Mouse (Mus musculus) left cerebral cortex, postnatal 4 days (tissue): ENCODE data around the gene Commd1. TPM values are rescaled to one million over a fixed set of nuclear protein-coding genes. Genes with fewer than 3 reads are reported as not detected.

Experiments
- DNase-seq: peaks from one replicate; pipeline ENCODE4 v3.0.0-alpha.2; 2022
- intact Hi-C: fragments of 180-260 bp; cut with DNase I; formaldehyde crosslinking; loops from one replicate; pipeline ENCODE4 v1.15.1; 2025
- total RNA-seq, 2 experiments: library from RNA; stranded (reverse); gene quantifications; 2 replicates each; pipeline ENCODE4 v1.2.3; 2021

Commd1 gene
- total RNA-seq, 2 experiments from 2014 or later = 60.6 to 68.7 TPM

DNA sequence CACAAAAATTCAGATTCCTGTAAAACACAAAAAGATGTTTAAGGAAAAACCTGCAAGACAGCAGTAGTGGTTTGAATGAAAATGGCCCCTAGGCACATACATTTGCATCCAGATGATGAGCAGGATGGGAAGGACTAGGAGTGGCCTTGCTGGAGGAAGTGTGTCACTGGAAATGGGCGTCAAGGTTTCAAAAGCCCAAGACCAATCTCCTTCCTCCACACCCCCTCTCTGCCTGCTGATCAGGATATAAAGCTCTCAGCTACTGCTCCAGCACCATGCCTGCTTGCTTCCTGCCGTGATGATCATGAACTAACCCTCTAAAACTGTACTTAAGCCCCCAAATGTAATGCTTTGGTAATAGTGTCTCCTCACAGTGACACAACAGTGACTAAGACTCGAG is 82.1 kb downstream of the Commd1 start:
- no peak for DNase-seq
- intact Hi-C loops = no loop called here

DNA sequence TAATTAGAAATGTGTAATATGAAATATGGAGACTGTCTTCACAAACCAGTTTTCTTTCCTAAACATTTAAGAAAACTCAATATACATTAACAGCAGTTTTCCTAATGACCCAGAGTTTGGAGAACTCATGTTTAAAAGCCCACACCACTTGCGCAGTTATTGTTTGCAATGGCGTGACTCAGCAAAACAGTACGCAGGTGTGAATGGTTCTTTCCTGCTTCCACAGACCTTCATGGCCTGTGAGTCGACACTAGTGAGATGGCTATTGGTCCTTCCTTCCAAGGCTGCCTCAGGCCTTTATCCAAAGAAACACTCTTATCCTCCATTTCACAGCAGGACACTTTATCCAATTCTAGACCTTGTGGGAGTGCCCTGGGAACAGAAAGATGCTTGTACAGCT is 84.5 kb downstream of the Commd1 start:
- intact Hi-C loops = no loop called here
- no peak for DNase-seq

DNA sequence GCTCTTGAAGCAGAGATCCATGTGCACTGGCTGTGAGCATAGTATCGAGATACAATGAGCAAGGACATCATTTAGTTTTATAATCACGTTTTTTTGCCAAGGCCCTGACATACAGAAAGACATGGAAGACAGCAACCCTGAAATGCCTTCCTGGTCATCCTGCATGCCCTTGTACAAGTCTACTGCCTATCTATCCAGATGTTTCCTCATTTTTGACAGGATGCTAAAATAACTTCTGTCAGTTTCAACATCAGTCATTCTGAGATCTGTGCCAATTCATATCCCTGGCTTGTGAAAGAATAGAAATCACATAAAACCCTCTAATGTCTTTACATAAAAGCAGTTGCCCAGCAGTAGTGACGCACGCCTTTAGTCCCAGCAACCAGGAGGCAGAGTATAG is 85.1 kb downstream of the Commd1 start:
- intact Hi-C loops = no loop called here

DNA sequence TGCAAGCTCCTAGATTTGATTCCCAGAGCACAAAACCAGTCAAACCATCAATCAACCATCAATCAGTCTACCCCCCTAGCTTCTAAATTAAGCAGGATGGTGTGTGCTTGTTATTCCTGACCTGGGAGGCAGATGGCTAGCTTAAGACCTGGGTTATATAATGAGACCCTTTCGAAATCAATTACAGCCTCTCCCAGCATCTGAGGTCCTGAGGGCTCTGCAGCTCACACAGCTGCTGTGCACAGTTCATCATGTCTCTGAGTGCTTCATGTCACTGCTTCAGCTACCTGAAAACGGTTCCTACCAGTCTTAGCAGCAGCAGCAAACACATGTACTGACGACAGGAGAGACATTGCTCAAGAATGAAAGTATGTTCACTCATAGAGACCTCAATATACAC is 89.1 kb downstream of the Commd1 start:
- intact Hi-C loops = no loop called here
- no peak for DNase-seq

More for the DNA sequence above, 85.1 kb downstream of the Commd1 start:
- DNase-seq = no peak

DNA sequence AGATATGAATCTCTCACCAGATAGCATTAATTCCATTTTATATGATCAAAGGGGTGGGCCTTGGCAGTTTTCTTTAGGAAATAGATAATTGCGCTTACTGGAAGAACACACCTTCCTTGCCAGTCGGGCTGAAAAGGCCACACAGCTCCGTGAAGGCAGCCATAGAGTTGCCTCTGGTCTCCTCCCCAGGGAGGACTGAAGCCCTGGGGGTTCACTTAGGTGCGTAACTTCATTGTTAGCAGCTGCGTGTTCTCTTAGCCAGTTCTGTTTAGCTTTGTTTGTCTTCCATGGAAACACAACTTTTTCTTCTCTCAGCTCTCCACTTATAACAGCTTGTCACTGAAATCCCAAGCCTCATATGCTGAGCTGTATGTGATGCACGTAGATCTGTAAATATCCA is 89.7 kb downstream of the Commd1 start:
- intact Hi-C loops = no loop called here
- DNase-seq = no peak

DNA sequence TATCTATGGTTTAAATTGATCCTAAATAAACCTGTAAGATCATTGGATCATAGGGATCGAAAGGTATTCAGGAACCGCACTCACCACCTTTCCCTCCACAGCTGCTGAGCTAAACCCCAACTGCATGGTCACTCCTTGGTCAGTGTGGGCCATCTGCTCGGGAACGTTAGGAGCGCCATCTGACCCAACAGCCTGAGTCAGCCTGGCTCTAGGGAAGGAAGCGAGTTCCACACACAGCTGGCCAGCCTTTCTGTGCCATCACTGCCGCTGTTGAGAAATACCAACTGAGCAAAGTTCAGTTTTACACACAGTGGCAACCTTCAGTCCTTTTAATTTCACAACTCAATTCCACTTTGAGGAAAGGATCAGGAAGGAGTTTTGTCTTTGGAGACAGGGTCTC is 90.3 kb downstream of the Commd1 start:
- DNase-seq = no peak
- intact Hi-C loops = no loop called here

DNA sequence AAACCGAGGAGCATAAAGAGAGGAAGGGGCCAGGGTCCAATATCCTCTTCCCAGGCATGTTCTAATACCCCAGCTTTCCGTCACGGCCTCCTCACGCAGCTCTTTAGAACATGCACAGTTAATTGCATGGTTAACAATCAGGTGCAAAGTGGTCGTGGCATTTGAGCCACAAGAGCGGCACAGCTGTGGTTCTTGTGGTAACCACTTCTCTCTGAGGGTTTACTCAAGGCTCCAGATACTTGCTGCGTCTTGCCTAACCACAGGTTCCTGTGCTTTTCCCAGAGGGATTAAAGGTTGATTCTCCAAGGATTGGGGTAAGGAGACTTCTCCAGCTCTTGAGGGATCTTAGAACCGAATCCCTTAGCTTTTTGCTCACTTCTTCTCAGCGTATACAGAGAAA is 90.9 kb downstream of the Commd1 start:
- DNase-seq = no peak
- intact Hi-C loops = no loop called here

DNA sequence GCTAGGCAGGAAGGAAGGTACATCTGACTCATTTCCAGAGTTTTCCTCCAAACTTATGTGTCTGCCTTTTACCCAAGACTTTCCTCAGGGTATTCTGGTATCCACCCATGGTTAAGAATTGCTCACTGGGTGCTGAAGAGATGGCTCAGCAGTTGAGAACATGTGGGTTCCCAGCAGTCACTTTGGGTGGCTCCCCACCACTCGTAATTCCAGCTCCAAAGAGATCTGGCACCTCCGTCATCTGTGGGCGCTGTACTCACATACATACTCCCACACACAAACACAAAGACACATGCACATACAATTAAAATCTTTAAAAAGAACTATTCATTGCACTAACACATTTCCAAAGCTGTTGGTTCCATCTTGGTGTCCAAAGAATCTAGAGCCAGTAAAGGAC is 93.0 kb downstream of the Commd1 start:
- intact Hi-C loops = no loop called here
- no peak for DNase-seq

DNA sequence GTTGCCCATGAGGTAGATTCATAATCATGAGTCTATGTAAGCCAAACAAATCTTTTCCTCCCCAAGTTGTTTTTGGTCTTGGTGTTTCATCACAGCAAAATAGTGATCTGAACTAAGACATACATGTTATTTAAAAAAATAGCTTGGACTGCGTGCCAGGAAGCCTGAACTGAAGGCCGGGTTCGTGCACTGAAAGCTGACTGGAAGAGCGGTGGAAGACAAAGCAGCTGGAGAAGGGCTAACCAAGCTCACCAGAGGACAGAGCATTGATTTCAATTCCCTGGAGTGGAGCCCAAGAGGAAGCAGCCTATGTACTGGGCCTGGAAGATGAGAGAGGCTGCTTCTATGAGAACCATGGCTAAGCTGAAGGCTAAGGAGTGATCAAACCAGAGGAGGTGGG is 95.2 kb downstream of the Commd1 start:
- intact Hi-C loops = no loop called here
- no peak for DNase-seq

DNA sequence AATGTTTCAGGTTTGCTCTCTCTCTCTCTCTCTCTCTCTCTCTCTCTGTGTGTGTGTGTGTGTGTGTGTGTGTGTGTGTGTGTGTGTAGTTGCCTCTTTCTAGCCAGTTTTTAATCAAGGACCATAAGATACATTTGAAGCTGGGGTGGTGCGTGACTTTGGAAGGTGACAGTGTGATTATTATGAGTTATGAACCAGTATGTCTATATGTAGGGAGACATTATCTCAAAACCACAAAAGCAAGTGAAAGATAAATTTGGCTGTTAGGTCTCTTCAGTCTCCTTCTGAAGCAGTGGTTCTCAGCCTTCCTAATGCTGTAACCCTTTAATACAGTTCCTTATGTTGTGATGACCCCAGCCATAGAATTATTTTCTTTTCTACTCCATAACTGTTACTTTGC is 96.8 kb downstream of the Commd1 start:
- intact Hi-C loops = no loop called here
- DNase-seq = no peak

DNA sequence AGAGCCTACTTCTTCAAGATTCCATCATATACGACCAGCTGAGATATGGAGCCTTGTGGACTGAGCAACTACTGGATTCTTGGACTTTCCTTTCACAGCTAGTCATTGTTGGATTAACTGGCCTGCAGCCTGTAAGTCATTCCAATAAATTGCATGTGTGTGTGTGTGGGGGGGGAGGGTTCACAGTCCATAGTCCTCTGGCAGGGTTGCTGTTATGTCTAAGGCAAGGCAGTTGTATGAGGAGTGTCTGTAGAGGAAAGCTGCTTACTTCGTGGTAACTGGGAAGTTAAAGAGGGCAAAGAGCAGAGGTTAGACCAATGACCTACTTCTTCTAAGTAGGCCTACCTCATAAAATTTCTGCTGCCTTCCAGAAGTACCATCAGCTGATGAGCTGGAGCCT is 98.5 kb downstream of the Commd1 start:
- intact Hi-C loops = no loop called here

DNA sequence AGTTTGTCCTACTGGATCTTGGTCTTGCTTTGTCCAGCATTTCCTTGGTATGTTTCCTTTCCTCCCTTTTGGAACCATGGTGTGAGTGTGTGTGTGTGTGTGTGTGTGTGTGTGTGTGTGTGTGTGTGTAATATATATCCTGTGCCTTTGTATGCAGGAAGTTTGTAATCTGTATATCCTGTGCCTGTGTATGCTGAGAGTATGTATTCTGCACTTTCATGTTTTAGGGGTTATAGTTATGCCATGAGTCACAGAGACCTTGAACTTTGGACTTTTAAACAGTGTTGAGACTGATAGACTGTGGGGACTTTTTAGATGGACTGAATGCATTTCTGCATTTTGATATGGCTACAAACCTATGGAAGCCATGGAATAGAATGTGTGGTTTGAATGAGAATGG is 99.3 kb downstream of the Commd1 start:
- DNase-seq = no peak
- intact Hi-C loops = no loop called here

More for the DNA sequence above, 98.5 kb downstream of the Commd1 start:
- DNase-seq = no peak

DNA sequence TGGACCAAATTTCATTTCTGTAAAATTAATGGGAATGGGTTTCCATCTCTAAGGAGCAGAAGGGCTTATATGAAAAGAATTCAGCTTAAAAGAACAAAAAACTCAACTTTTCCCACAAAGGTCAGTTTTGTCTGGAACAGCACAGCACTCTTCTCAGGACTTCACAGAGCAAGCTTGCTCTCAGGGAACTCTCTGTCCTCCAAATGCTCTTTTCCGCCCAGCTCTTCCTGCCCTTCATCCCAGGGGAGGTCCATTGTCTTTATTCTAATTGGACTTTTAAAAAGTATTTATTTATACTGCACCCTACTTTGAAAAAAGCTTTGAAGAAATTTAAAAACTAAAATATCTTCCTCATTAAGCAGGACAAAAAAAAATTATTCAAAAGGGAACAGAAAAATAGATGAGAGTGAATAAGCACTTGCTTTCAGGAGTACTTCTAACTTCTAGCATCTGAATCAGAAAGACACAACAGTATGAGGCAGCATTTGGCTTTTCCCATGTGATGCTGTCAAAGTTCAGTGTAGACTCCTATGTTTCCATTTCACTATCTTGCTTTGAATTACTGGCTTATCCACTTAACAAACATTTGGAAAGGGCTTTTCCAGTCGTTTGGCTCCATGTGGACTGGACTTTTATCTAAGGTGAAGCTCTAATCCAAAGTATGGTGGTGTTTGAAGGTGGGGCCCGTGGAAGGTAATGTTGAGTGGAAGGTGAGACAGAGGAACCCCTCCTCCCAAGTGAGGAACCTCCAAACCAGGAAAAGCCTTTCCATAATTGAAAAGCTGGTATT is 101.6 kb downstream of the Commd1 start:
- intact Hi-C loops = no loop called here
- DNase-seq = no peak

DNA sequence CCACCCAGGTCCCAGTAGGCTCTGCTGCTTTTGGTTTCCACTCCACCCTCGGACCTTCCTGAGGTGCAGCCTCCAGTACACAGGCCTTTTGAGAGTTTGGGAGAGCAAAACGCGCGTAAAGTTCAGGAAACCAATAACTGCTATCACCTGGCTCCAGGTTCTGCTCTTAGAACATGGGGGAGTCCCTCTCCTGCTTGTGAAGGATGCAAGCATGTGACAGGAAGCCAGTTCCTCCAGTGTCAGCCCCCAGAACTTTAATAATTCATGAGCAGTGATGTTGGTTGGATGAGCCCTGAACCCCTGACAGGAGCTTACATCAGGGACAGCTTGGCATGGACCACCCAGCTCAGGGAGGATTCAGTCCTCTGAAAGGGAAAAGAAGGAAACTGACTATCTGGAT is 102.5 kb downstream of the Commd1 start:
- intact Hi-C loops = no loop called here
- DNase-seq = no peak

DNA sequence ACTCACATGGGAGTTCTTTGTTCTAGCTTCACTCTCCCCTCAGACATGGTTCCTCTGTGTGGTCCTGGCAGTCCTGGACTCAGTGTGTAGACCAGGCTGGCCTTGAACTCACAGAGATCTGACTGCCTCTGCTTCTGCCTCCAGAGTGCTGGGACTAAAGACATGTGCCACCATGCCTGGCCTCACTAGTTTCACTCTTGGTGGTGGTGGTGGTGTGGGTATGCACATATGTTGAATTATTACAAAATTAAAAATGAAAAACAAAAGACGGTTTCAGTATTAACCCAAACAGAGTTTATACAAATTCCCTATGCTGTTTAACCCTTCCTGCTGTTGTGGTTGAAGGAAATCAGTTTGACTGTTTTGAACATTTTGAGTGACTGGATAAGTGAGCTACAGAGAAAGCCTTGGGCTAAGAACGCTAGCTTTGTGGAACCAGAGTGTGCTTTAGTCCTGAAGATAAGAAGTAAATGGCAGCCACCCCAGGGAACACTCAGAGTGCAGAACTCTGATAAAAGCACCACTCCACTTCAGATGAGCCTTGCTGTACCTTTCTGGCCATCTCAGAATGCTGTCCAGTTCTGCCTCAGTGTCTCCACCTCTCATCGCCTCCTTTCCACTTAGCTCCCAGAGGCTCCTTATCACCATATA is 105.4 kb downstream of the Commd1 start:
- DNase-seq = no peak
- intact Hi-C loops = no loop called here

DNA sequence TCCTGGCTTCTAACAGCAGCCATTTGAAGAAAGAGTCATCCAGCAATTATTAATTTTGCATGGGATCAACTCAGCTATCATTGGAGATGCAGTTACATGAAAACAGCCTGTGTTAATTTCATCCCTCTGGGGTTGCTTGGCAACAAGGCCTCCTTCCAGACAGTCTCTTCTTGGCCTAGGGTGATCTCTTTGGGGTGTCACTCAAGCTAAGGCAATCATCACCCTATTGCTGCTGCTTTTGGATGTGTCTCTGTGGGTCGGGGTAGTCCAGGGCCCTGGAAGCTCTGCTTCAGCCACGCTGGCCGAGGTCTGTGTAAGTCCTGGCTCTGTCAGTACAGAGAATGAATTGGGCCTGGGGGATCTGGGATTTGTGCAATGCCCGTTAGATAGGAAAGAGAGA is 106.9 kb downstream of the Commd1 start:
- DNase-seq = no peak
- intact Hi-C loops = no loop called here

DNA sequence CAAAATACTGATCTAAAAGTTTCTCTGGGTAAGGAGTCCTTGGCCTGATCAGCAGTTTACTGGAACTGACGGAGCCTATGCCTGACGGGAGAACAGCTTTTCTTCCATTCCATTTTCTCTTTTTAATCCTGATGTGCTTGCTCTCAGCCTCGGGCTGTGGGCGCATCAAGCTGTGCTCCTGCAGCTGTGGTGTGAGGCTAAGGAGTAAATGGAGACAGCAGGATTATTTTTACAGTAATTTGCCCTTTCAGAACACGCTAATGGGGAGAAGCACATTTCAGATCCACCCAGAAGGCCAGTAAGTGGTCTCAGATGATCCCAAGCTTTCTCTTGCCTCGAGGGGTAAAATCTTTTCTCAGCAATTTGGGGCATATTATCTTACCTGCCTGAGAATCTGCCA is 107.4 kb downstream of the Commd1 start:
- intact Hi-C loops = no loop called here
- DNase-seq = no peak

DNA sequence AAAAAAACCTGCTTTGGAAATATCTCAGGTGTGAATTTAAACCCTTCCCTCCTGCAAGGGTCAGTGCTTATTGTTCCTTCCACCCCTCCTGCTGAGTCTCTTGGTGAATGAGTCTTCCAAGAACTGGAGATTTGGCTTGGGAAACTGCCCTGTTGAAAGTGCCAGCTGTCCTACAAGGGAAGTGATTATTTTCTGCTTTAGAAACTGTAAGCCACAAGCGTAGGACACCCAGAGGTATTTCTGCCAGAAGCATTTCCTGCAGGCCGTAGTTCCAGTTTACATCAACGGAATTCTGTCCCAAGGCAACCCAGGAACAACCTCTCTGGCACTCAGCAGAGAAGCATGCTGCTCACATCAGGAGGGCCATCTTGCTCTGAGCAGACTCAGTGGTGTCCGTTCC is 108.8 kb downstream of the Commd1 start:
- intact Hi-C loops = no loop called here
- peak; percentile 44 for DNase-seq

DNA sequence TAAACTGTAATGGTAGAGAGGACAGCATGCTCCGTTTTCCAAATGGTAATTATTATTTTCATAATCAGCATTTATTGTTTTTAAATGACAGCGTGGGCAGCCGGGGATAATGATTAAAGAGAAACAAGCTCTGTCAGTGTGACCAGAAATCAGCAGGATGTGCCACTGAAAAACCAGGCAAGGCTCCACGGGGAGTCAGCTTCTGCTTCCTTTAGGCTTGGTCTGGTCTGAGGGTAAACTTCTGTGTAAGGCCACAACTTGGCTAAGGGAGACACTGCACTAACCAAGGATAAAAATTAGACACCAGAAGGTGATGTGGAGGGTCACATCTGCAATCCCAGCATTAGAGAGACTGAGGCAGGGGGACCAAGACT is 109.9 kb downstream of the Commd1 start:
- intact Hi-C loops = no loop called here
- DNase-seq = no peak

DNA sequence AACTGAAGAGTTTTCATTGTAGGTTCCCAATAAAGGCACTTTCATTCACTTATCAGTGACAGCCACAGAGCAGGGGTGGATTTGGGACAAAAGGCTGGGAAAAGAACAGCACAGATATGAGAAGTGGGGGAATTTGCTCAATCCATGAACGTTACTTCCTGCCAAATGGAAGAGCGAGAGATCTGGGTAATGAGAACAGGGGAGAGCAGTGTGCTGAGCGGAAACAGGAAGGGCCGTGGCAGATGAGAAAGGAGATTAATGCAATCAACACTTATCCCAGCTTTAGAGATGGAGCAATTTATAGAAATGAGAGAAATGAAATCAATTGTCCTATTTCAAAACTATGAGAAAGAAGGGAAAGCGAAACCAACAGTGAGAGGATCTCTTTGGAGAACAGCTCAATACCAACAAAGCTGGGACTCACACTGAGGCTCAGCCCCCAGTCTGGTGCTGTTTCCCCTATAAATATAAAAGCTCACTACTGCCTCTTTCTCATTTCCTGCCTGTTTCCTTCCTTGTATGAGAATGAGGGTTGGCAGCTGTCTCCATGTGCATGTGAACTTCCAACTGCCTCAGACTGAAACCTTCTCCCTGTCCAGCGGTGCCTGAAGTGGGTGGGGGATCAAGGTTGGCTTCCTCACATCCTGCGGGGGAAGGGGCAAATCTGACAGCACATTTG is 110.4 kb downstream of the Commd1 start:
- no peak for DNase-seq
- intact Hi-C loops = no loop called here

DNA sequence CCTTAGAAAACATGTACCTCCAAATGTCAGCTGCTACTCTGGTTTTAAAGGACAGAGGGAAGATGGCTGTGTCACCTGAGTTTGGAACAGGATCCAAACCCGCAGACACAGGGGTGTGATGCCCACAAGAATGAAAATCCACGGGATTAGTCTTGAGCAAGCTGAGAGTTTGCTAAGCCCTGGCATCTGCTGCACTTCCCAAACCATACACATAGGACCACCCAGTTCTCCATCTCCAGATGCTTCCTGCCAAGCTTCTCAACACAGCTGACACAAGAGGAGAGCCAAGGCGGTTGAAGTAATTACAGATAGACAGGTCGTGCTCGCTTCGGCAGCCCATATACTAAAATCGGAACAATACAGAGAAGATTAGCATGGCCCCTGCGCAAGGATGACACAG is 113.6 kb downstream of the Commd1 start:
- intact Hi-C loops = loop anchor here (10.0 kb wide), 1 partner anchor 86 kb away; no protein-coding TSS in a partner anchor
- DNase-seq = no peak

DNA sequence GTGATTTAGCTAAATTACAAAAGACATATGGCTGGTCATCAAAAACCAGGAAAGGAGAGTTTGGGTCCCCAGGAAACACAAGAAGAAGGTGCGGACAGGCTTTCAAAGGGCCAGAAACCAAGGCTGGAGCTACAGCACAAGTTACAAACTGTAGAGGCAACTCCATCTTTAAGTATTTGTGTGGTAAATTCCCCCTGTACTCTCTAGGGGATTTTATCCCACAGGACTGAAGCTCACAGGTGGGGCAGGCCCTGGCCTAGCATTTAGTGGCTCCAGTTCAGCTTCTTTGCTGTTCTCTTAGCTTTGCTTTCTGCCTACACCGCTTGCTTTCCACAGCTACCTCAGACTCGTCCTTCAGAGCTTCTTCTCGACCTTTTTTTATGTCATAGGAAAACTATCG is 114.5 kb downstream of the Commd1 start:
- no peak for DNase-seq
- intact Hi-C loops = loop anchor here (10.0 kb wide), 1 partner anchor 87 kb away; no protein-coding TSS in a partner anchor
